Mouse (Mus musculus): Measurements from ENCODE around the gene Zdhhc5. TPM values are rescaled to one million over a fixed set of nuclear protein-coding genes. Genes with fewer than 3 reads are reported as not detected.

Gene Zdhhc5
- polyA plus RNA-seq, 2 experiments: 17.2 to 18.8 TPM

- peak overlapping the region; percentile 72 for H3K4me3 ChIP-seq (ENCODE audit: insufficient read depth in 1 of 2, low read depth in 2 of 2, low read length in 2 of 2)
- H3K9ac ChIP-seq (replicated peaks): peak overlapping the region; percentile 82
- H3K36me3 ChIP-seq (replicated peaks; ENCODE audit: control insufficient read depth, insufficient read depth, low read depth): peaks cover 19% of the 10 kb centered on the region
- peaks cover 3% of the 10 kb centered on the region; the same call in 1 of the 2 replicates for H3K27me3 ChIP-seq (ENCODE audit: control insufficient read depth, insufficient read depth, low read length)
- no peaks in the 10 kb centered on the region for H3K9me3 ChIP-seq (ENCODE audit: control insufficient read depth, low read length)
- H3K4me2 ChIP-seq (ENCODE audit: low read depth): peak overlapping the region; percentile 86
- peak; percentile 34 for ATAC-seq (ENCODE audit: insufficient read depth)
- 5% methylated on average over 10 of the region's 10 CpGs for WGBS (ENCODE audit: insufficient replicate concordance)
- H3K27ac ChIP-seq: peak overlapping the region; percentile 30
- no peak for DNase-seq (ENCODE audit: low read depth in 3 of 3, low spot score in 3 of 3)
- peaks cover 8 to 38% of the 10 kb centered on the region in 2 experiments for H3K4me1 ChIP-seq (replicated peaks; ENCODE audit: control insufficient read depth in 2 of 2, insufficient read depth in 2 of 2, low read length in 1 of 2)
- TF ChIP-seq CTCF (IDR thresholded peaks at IDR 0.05; ENCODE audit: low read depth) (no peak), EP300 (IDR thresholded peaks at IDR 0.05; ENCODE audit: low read depth) (no peak)
These were observed 29.1 kb upstream of the Zdhhc5 start for GRCm38 (mm10) chr2:84744126-84744525.

DNA sequence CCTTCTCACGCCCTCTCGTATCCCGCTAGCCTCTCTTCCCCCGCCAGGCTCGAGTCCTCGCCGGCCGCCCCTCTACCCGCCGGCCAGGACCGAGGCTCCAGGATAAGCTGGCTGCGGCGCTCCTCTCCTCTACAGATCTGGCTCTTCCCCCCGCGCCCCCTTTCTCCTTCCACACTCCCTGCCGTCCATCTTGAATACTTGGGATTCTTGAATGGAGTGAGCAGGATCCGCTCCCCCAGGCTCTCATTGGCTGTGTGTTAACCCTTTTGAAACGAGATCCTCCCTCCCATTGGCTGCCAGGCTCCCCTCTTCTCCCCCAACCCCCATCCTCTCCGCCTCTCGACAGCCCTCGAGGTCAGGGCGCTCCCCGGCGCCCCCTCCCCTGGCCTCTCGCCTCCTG lies 28.6 kb upstream of the Zdhhc5 start, which contains the start of gene Gm19426:
Gene Gm19426, minus strand, starts transcription at position 95 of the 400 bp plus-strand sequence.
- WGBS (ENCODE audit: insufficient replicate concordance): under 1% methylated on average over 25 of the region's 25 CpGs
- no peak for TF ChIP-seq EP300 (IDR thresholded peaks at IDR 0.05; ENCODE audit: low read depth)
- TF ChIP-seq CTCF (IDR thresholded peaks at IDR 0.05; ENCODE audit: low read depth): no peak
- no peaks in the 10 kb centered on the region for H3K9me3 ChIP-seq (ENCODE audit: control insufficient read depth, low read length)
- peak in 1 of 3 experiments; percentile 62 for DNase-seq (ENCODE audit: low read depth in 3 of 3, low spot score in 3 of 3)
- H3K4me3 ChIP-seq (ENCODE audit: insufficient read depth in 1 of 2, low read depth in 2 of 2, low read length in 2 of 2): peak within 1 kb of the TSS; percentile 72
- peak within 1 kb of the TSS; percentile 82 for H3K9ac ChIP-seq (replicated peaks)
- ATAC-seq (ENCODE audit: insufficient read depth): peak; percentile 75
- peaks cover 14 to 43% of the 10 kb centered on the region in 2 experiments for H3K4me1 ChIP-seq (replicated peaks; ENCODE audit: control insufficient read depth in 2 of 2, insufficient read depth in 2 of 2, low read length in 1 of 2)
- H3K27ac ChIP-seq: peak within 1 kb of the TSS; percentile 46
- H3K4me2 ChIP-seq (ENCODE audit: low read depth): peak within 1 kb of the TSS; percentile 86
- peaks cover 24% of the 10 kb centered on the region for H3K36me3 ChIP-seq (replicated peaks; ENCODE audit: control insufficient read depth, insufficient read depth, low read depth)
- peaks cover 3% of the 10 kb centered on the region; the same call in 1 of the 2 replicates for H3K27me3 ChIP-seq (ENCODE audit: control insufficient read depth, insufficient read depth, low read length)

DNA sequence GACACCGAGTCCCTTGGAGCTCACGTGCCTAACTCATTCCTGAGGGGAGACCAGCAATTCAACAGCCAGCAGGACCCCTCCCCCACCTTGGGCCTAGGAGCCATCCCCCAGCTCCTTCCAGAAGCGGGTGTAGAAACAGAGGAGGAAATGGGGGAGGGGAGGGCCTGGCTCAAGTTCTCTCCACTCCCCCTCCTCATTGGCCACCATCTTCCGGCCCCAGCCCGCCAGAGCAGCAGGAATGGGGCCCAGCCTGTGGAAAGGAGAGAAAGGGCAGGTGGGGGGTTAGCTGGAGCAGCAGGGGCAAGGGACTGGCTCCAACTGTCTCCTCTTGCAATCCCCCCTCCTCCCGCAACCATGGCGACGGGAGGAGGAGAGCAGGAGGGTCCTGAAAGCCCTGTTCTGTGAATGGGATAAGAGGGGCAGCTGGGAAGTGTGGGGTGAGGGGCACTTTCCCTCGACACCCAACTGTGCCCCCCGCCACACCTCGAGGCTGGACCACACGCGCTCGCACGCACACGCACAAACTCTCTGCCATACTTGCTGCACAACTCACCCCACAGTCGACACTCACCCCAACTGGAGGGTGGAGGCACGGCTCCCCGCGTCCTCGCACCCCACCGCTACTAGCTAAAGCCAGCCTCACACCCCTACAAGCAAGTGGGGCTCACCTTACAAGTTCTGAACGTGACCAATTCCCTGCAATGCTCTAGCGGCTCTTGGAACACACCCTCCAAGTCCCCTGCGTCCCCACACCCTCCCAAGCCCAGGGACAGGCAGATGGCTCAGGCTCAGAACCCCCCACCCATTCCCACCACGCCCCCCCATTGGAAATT lies 27.7 kb upstream of the Zdhhc5 start:
- H3K4me1 ChIP-seq (replicated peaks; ENCODE audit: control insufficient read depth in 2 of 2, insufficient read depth in 2 of 2, low read length in 1 of 2): peaks cover 22 to 52% of the 10 kb centered on the region in 2 experiments
- no peak for DNase-seq (ENCODE audit: low read depth in 3 of 3, low spot score in 3 of 3)
- H3K27me3 ChIP-seq (ENCODE audit: control insufficient read depth, insufficient read depth, low read length): peaks cover 3% of the 10 kb centered on the region
- H3K9ac ChIP-seq (replicated peaks): peak overlapping the region; percentile 82
- no peak for TF ChIP-seq EP300 (IDR thresholded peaks at IDR 0.05; ENCODE audit: low read depth)
- TF ChIP-seq CTCF (IDR thresholded peaks at IDR 0.05; ENCODE audit: low read depth): peak; percentile 11; the same call in 1 of the 2 replicates
- 6% methylated on average over 26 of the region's 26 CpGs for WGBS (ENCODE audit: insufficient replicate concordance)
- H3K9me3 ChIP-seq (ENCODE audit: control insufficient read depth, low read length): no peaks in the 10 kb centered on the region
- H3K4me3 ChIP-seq (ENCODE audit: insufficient read depth in 1 of 2, low read depth in 2 of 2, low read length in 2 of 2): peak overlapping the region; percentile 72
- H3K27ac ChIP-seq: peak overlapping the region; percentile 46
- H3K4me2 ChIP-seq (ENCODE audit: low read depth): peak overlapping the region; percentile 86
- H3K36me3 ChIP-seq (replicated peaks; ENCODE audit: control insufficient read depth, insufficient read depth, low read depth): peaks cover 33% of the 10 kb centered on the region
- ATAC-seq (ENCODE audit: insufficient read depth): peak; percentile 23

DNA sequence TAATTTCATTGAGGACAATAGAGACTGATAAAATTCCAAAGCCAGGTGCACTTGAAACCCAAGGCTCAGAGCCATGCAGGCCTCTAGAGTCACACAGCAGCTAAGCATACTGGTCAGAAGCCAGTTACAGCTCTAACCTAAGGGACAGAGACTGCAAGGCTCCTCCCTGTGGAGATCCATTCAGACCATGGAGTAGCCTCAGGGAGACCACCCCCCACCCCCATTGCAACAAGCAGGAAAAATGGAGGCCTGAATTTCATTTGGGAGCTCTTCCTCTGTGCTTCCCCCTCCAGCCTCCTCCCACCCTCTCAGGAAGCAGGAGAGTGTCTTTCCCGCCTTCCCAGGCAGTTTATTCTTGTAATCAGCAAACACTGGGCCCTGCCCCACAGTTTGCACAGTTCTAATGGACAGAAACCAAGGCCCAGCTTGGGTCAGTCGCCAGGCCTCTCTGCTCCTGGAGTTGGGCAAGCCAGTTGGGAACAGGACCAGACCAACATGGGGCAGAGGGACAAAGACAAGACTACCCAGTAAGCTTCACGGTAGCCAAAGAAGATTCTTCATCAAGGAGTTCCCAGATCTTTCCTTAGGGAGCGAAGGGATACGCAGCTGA lies 27.0 kb upstream of the Zdhhc5 start:
- 38% methylated on average over 5 of the region's 5 CpGs for WGBS (ENCODE audit: insufficient replicate concordance)
- Histone ChIP-seq H3K36me3 (replicated peaks; ENCODE audit: control insufficient read depth, insufficient read depth, low read depth) (peaks cover 40% of the 10 kb centered on the region), H3K4me3 (ENCODE audit: insufficient read depth in 1 of 2, low read depth in 2 of 2, low read length in 2 of 2) (peak overlapping the region; percentile 72), H3K9ac (replicated peaks) (peak overlapping the region; percentile 82), H3K4me1 (replicated peaks; ENCODE audit: control insufficient read depth in 2 of 2, insufficient read depth in 2 of 2, low read length in 1 of 2) (peaks cover 30 to 53% of the 10 kb centered on the region in 2 experiments), H3K9me3 (ENCODE audit: control insufficient read depth, low read length) (no peaks in the 10 kb centered on the region), H3K27ac (peak overlapping the region; percentile 6), H3K4me2 (ENCODE audit: low read depth) (peak overlapping the region; percentile 86), H3K27me3 (ENCODE audit: control insufficient read depth, insufficient read depth, low read length) (peaks cover 6% of the 10 kb centered on the region)
- no peak for DNase-seq (ENCODE audit: low read depth in 3 of 3, low spot score in 3 of 3)
- ATAC-seq (ENCODE audit: insufficient read depth): peak; percentile 4; the same call in 1 of the 2 replicates
- TF ChIP-seq CTCF (IDR thresholded peaks at IDR 0.05; ENCODE audit: low read depth) (no peak), EP300 (IDR thresholded peaks at IDR 0.05; ENCODE audit: low read depth) (no peak)
